Mouse (Mus musculus): ENCODE data around the gene Tspan5.

Tspan5 gene

GRCm38 (mm10) chr3:138771549-138772333 lies 29.7 kb downstream of the Tspan5 start:
- DNase-seq (ENCODE audit: low spot score) = no peak

GRCm38 (mm10) chr3:138773871-138774606 lies 32.0 kb downstream of the Tspan5 start:
- no peak for DNase-seq (ENCODE audit: low spot score)

- DNase-seq (ENCODE audit: low spot score) = no peak
These were observed 32.6 kb downstream of the Tspan5 start for GRCm38 (mm10) chr3:138774607-138774943.

- no peak for DNase-seq (ENCODE audit: low spot score)
These were observed 34.1 kb downstream of the Tspan5 start for GRCm38 (mm10) chr3:138775926-138776715.

GRCm38 (mm10) chr3:138781492-138781891 lies 39.5 kb downstream of the Tspan5 start:
- no peak for DNase-seq (ENCODE audit: low spot score)

- DNase-seq (ENCODE audit: low spot score) = no peak
These were observed 42.1 kb downstream of the Tspan5 start for GRCm38 (mm10) chr3:138783859-138784640.

GRCm38 (mm10) chr3:138784641-138785025 lies 42.6 kb downstream of the Tspan5 start:
- no peak for DNase-seq (ENCODE audit: low spot score)

GRCm38 (mm10) chr3:138787758-138788488 lies 45.9 kb downstream of the Tspan5 start:
- DNase-seq (ENCODE audit: low spot score) = no peak

GRCm38 (mm10) chr3:138788489-138788850 lies 46.5 kb downstream of the Tspan5 start:
- DNase-seq (ENCODE audit: low spot score) = no peak

GRCm38 (mm10) chr3:138789275-138789674 lies 47.3 kb downstream of the Tspan5 start:
- no peak for DNase-seq (ENCODE audit: low spot score)

GRCm38 (mm10) chr3:138794533-138794932 lies 52.5 kb downstream of the Tspan5 start:
- DNase-seq (ENCODE audit: low spot score) = no peak

- no peak for DNase-seq (ENCODE audit: low spot score)
These were observed 54.0 kb downstream of the Tspan5 start for GRCm38 (mm10) chr3:138795951-138796350.

- DNase-seq (ENCODE audit: low spot score) = no peak
These were observed 54.6 kb downstream of the Tspan5 start for GRCm38 (mm10) chr3:138796583-138796982.

GRCm38 (mm10) chr3:138800664-138801411 lies 58.8 kb downstream of the Tspan5 start:
- peak; percentile 66 for DNase-seq (ENCODE audit: low spot score)

GRCm38 (mm10) chr3:138801661-138802060 lies 59.7 kb downstream of the Tspan5 start:
- DNase-seq (ENCODE audit: low spot score) = no peak

GRCm38 (mm10) chr3:138802722-138803443 lies 60.9 kb downstream of the Tspan5 start:
- DNase-seq (ENCODE audit: low spot score) = no peak

GRCm38 (mm10) chr3:138803444-138804085 lies 61.6 kb downstream of the Tspan5 start:
- no peak for DNase-seq (ENCODE audit: low spot score)

- DNase-seq (ENCODE audit: low spot score) = no peak
These were observed 62.4 kb downstream of the Tspan5 start for GRCm38 (mm10) chr3:138804104-138805048.
